Mouse (Mus musculus): ENCODE results near the gene Cdk2. TPM values are rescaled to one million over a fixed set of nuclear protein-coding genes. Genes with fewer than 3 reads are reported as not detected.
"Not testable (repeated sequence)": the region's sequence is repeated elsewhere in the genome, so short reads cannot be mapped to it uniquely, and the experiment has no call there.

The Cdk2 gene
- polyA plus RNA-seq, 1 experiment from 2014 or later, result 151 TPM

DNA sequence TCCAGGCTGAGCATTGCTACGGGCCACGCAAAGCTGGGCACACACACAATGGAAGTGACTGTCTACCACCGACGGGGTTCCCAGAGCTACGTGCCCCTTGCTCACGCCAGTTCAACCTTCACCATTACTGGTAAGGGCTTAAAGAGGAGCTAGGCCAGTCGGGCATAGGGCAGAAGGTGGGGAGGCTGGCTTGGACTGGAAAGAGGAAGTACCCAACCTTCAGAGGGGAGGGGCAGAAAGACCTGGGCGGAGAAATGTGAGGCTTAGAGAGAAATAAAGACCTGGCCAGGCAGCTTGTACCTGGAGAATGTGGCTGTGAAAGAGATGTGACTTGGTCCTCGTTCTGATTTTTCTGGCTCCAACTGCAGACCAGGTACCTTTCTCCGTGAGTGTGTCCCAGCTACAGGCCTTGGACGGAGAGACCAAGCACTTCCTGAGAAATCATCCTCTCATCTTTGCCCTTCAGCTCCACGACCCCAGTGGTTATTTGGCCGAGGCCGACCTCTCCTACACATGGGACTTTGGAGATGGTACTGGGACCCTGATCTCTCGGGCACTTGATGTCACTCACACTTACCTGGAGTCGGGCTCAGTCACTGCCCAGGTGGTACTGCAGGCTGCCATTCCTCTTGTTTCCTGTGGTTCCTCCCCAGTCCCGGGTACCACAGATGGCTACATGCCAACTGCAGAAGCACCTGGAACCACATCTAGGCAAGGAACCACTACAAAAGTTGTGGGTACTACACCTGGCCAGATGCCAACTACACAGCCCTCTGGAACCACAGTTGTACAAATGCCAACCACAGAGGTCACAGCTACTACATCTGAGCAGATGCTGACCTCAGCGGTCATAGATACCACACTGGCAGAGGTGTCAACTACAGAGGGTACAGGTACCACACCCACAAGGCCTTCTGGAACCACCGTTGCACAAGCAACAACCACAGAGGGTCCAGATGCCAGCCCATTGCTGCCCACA, 11.0 kb upstream of the Cdk2 start:
- no peak for ATAC-seq (ENCODE audit: insufficient number of reproducible peaks, low FRiP score, low TSS enrichment, low read depth)
- no peaks in the 10 kb centered on the region for H3K27me3 ChIP-seq (ENCODE audit: control insufficient read depth, insufficient read depth, low read length)
- H3K4me3 ChIP-seq (ENCODE audit: low read depth, low read length), result no peak overlapping the region

GRCm38 (mm10) chr10:128711318-128711717, 6.5 kb upstream of the Cdk2 start:
- ATAC-seq (ENCODE audit: insufficient number of reproducible peaks, low FRiP score, low TSS enrichment, low read depth); H3K9me3 ChIP-seq (ENCODE audit: control insufficient read depth, low read length); H3K4me3 ChIP-seq (ENCODE audit: low read depth, low read length); DNase-seq (ENCODE audit: low spot score); H3K9ac ChIP-seq (ENCODE audit: low read length); H3K4me1 ChIP-seq (ENCODE audit: control insufficient read depth, insufficient read depth, low read length); H3K36me3 ChIP-seq (ENCODE audit: control insufficient read depth, insufficient read depth, low read length); H3K4me2 ChIP-seq (ENCODE audit: low read depth, severe bottlenecking); H3K27me3 ChIP-seq (ENCODE audit: control insufficient read depth, insufficient read depth, low read length); H3K27ac ChIP-seq (replicated peaks; ENCODE audit: low read depth, low read length): not testable (repeated sequence)
- WGBS, result 96% methylated on average over 7 of the region's 7 CpGs

More for the DNA sequence above, 11.0 kb upstream of the Cdk2 start:
- Histone ChIP-seq H3K4me1 (ENCODE audit: control insufficient read depth, insufficient read depth, low read length) (no peaks in the 10 kb centered on the region), H3K27ac (replicated peaks; ENCODE audit: low read depth, low read length) (no peak overlapping the region), H3K4me2 (ENCODE audit: low read depth, severe bottlenecking) (no peak overlapping the region), H3K36me3 (ENCODE audit: control insufficient read depth, insufficient read depth, low read length) (no peaks in the 10 kb centered on the region), H3K9me3 (ENCODE audit: control insufficient read depth, low read length) (no peaks in the 10 kb centered on the region), H3K9ac (ENCODE audit: low read length) (no peak overlapping the region)
- 88% methylated on average over 19 of the region's 19 CpGs for WGBS
- no peak for DNase-seq (ENCODE audit: low spot score)

GRCm38 (mm10) chr10:128705317-128705693, 474 bp upstream of the Cdk2 start:
- H3K27me3 ChIP-seq (ENCODE audit: control insufficient read depth, insufficient read depth, low read length), result no peaks in the 10 kb centered on the region
- H3K9ac ChIP-seq (ENCODE audit: low read length), result peak overlapping the region; percentile 88
- peak overlapping the region; percentile 82 for H3K4me2 ChIP-seq (ENCODE audit: low read depth, severe bottlenecking)
- H3K27ac ChIP-seq (replicated peaks; ENCODE audit: low read depth, low read length), result peak overlapping the region; percentile 43; the same call in 1 of the 2 replicates
- H3K4me1 ChIP-seq (ENCODE audit: control insufficient read depth, insufficient read depth, low read length), result peaks cover 8% of the 10 kb centered on the region; the same call in 1 of the 2 replicates
- H3K36me3 ChIP-seq (ENCODE audit: control insufficient read depth, insufficient read depth, low read length), result peaks cover 8% of the 10 kb centered on the region; the same call in 1 of the 2 replicates
- WGBS, result 16% methylated on average over 11 of the region's 11 CpGs
- ATAC-seq (ENCODE audit: insufficient number of reproducible peaks, low FRiP score, low TSS enrichment, low read depth), result peak; percentile 4; the same call in 1 of the 2 replicates
- peak overlapping the region; percentile 76 for H3K4me3 ChIP-seq (ENCODE audit: low read depth, low read length)
- H3K9me3 ChIP-seq (ENCODE audit: control insufficient read depth, low read length), result no peaks in the 10 kb centered on the region
- DNase-seq (ENCODE audit: low spot score), result peak; percentile 37

- 20% methylated on average over 4 of the region's 4 CpGs for WGBS
- Histone ChIP-seq H3K27me3 (ENCODE audit: control insufficient read depth, insufficient read depth, low read length) (no peaks in the 10 kb centered on the region), H3K27ac (replicated peaks; ENCODE audit: low read depth, low read length) (peak within 1 kb of the TSS; percentile 90), H3K36me3 (ENCODE audit: control insufficient read depth, insufficient read depth, low read length) (peaks cover 8% of the 10 kb centered on the region; the same call in 1 of the 2 replicates), H3K9me3 (ENCODE audit: control insufficient read depth, low read length) (no peaks in the 10 kb centered on the region), H3K4me2 (ENCODE audit: low read depth, severe bottlenecking) (peak within 1 kb of the TSS; percentile 82), H3K4me3 (ENCODE audit: low read depth, low read length) (peak within 1 kb of the TSS; percentile 76), H3K9ac (ENCODE audit: low read length) (peak within 1 kb of the TSS; percentile 88), H3K4me1 (ENCODE audit: control insufficient read depth, insufficient read depth, low read length) (peaks cover 8% of the 10 kb centered on the region; the same call in 1 of the 2 replicates)
- ATAC-seq (ENCODE audit: insufficient number of reproducible peaks, low FRiP score, low TSS enrichment, low read depth) (no peak), DNase-seq (ENCODE audit: low spot score) (no peak)
These were observed 936 bp downstream of the Cdk2 start, which contains the start of gene Pmel for GRCm38 (mm10) chr10:128703895-128704294. Gene Pmel (plus strand): TSS chr10:128704195.

DNA sequence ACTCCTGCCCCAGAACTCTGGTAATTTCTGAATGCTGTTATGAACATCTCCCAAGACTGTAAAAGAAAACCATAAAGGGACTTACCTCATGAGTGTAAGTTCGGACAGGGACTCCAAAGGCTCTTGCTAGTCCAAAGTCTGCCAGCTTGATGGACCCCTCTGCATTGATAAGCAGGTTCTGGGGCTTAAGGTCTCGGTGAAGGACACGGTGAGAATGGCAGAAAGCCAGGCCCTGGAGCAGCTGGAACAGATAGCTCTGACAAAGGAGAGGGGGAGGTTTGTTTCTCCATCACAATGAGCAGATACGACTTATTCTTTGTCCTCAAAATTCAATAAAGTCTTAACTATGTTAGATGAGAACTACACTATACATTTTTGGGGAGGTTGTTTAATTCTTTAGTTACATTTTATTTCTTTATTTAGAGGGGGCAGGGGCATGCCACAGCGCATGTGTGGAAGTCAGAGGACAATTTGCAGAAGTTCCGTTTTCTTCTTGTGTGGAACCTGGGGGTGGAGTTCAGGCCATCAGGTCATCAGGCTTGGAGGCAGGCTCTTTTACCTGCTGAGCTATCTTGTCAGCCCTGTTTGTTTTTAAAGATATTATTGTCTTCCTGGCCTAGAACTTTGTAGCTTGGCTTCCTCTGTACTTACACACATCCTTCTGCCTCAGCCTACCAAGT, 2.4 kb downstream of the Cdk2 start:
- Histone ChIP-seq H3K9ac (ENCODE audit: low read length) (no peak overlapping the region), H3K4me1 (ENCODE audit: control insufficient read depth, insufficient read depth, low read length) (peaks cover 8% of the 10 kb centered on the region; the same call in 1 of the 2 replicates), H3K9me3 (ENCODE audit: control insufficient read depth, low read length) (no peaks in the 10 kb centered on the region), H3K4me3 (ENCODE audit: low read depth, low read length) (no peak overlapping the region), H3K27ac (replicated peaks; ENCODE audit: low read depth, low read length) (no peak overlapping the region), H3K27me3 (ENCODE audit: control insufficient read depth, insufficient read depth, low read length) (no peaks in the 10 kb centered on the region), H3K36me3 (ENCODE audit: control insufficient read depth, insufficient read depth, low read length) (peaks cover 10% of the 10 kb centered on the region; the same call in 1 of the 2 replicates), H3K4me2 (ENCODE audit: low read depth, severe bottlenecking) (no peak overlapping the region)
- 93% methylated on average over 6 of the region's 6 CpGs for WGBS
- DNase-seq (ENCODE audit: low spot score) (no peak), ATAC-seq (ENCODE audit: insufficient number of reproducible peaks, low FRiP score, low TSS enrichment, low read depth) (no peak)

- ATAC-seq (ENCODE audit: insufficient number of reproducible peaks, low FRiP score, low TSS enrichment, low read depth) (no peak), DNase-seq (ENCODE audit: low spot score) (no peak)
- Histone ChIP-seq H3K4me2 (ENCODE audit: low read depth, severe bottlenecking) (no peak overlapping the region), H3K27me3 (ENCODE audit: control insufficient read depth, insufficient read depth, low read length) (no peaks in the 10 kb centered on the region), H3K36me3 (ENCODE audit: control insufficient read depth, insufficient read depth, low read length) (peaks cover 10% of the 10 kb centered on the region; the same call in 1 of the 2 replicates), H3K4me3 (ENCODE audit: low read depth, low read length) (no peak overlapping the region), H3K9me3 (ENCODE audit: control insufficient read depth, low read length) (no peaks in the 10 kb centered on the region), H3K9ac (ENCODE audit: low read length) (no peak overlapping the region), H3K4me1 (ENCODE audit: control insufficient read depth, insufficient read depth, low read length) (peaks cover 5% of the 10 kb centered on the region; the same call in 1 of the 2 replicates), H3K27ac (replicated peaks; ENCODE audit: low read depth, low read length) (no peak overlapping the region)
- WGBS, result 91% methylated on average over 5 of the region's 5 CpGs
These were observed 4.1 kb downstream of the Cdk2 start for GRCm38 (mm10) chr10:128700712-128701111.

GRCm38 (mm10) chr10:128699611-128700010, 5.2 kb downstream of the Cdk2 start:
- WGBS, result 88% methylated on average over 11 of the region's 11 CpGs
- no peaks in the 10 kb centered on the region for H3K27me3 ChIP-seq (ENCODE audit: control insufficient read depth, insufficient read depth, low read length)
- DNase-seq (ENCODE audit: low spot score), result no peak
- no peak overlapping the region for H3K4me2 ChIP-seq (ENCODE audit: low read depth, severe bottlenecking)
- ATAC-seq (ENCODE audit: insufficient number of reproducible peaks, low FRiP score, low TSS enrichment, low read depth), result no peak
- H3K4me3 ChIP-seq (ENCODE audit: low read depth, low read length), result no peak overlapping the region
- no peak overlapping the region for H3K27ac ChIP-seq (replicated peaks; ENCODE audit: low read depth, low read length)
- no peaks in the 10 kb centered on the region for H3K9me3 ChIP-seq (ENCODE audit: control insufficient read depth, low read length)
- no peak overlapping the region for H3K9ac ChIP-seq (ENCODE audit: low read length)
- peaks cover 10% of the 10 kb centered on the region; the same call in 1 of the 2 replicates for H3K4me1 ChIP-seq (ENCODE audit: control insufficient read depth, insufficient read depth, low read length)
- H3K36me3 ChIP-seq (ENCODE audit: control insufficient read depth, insufficient read depth, low read length), result peaks cover 10% of the 10 kb centered on the region; the same call in 1 of the 2 replicates

- DNase-seq (ENCODE audit: low spot score), result no peak
- WGBS, result 88% methylated on average over 5 of the region's 5 CpGs
These were observed 5.8 kb downstream of the Cdk2 start for GRCm38 (mm10) chr10:128699006-128699405.

More at GRCm38 (mm10) chr10:128699006-128699405, 5.8 kb downstream of the Cdk2 start:
- no peaks in the 10 kb centered on the region for H3K27me3 ChIP-seq (ENCODE audit: control insufficient read depth, insufficient read depth, low read length)
- no peak overlapping the region for H3K4me3 ChIP-seq (ENCODE audit: low read depth, low read length)
- ATAC-seq (ENCODE audit: insufficient number of reproducible peaks, low FRiP score, low TSS enrichment, low read depth), result no peak
- H3K9me3 ChIP-seq (ENCODE audit: control insufficient read depth, low read length), result no peaks in the 10 kb centered on the region
- H3K4me1 ChIP-seq (ENCODE audit: control insufficient read depth, insufficient read depth, low read length), result peaks cover 10% of the 10 kb centered on the region; the same call in 1 of the 2 replicates
- peaks cover 10% of the 10 kb centered on the region; the same call in 1 of the 2 replicates for H3K36me3 ChIP-seq (ENCODE audit: control insufficient read depth, insufficient read depth, low read length)
- H3K4me2 ChIP-seq (ENCODE audit: low read depth, severe bottlenecking), result no peak overlapping the region
- H3K27ac ChIP-seq (replicated peaks; ENCODE audit: low read depth, low read length), result no peak overlapping the region
- H3K9ac ChIP-seq (ENCODE audit: low read length), result no peak overlapping the region
